Mouse (Mus musculus) lung, postnatal 0 days (tissue): Measurements from ENCODE around the gene Pfdn4. TPM values are rescaled to one million over a fixed set of nuclear protein-coding genes. Genes with fewer than 3 reads are reported as not detected.

ENCODE experiments used
- ATAC-seq: fragments of 200-750 bp; cut with Nextera tagmentation; 2 replicates; pipeline ENCODE4 v1.8.0; 2017; ENCODE audit warnings: moderate library complexity
- DNase-seq: peaks from one replicate; pipeline ENCODE4 v3.0.0-alpha.2; 2016; ENCODE audit warnings: low spot score
- H3K27ac ChIP-seq: fragments of 300-500 bp; sonication (generic); 2 replicates; pipeline ENCODE4 v1.5.1; 2014; ENCODE audit warnings: antibody characterized with exemption, mild to moderate bottlenecking, low read length, mixed read lengths
- H3K27me3 ChIP-seq: fragments of 300-500 bp; sonication (generic); replicated peaks from 2 replicates; pipeline ENCODE4 v1.6.1; 2014; ENCODE audit warnings: low read length, mixed read lengths; ENCODE audit not compliant: insufficient read depth
- H3K36me3 ChIP-seq: fragments of 300-500 bp; sonication (generic); 2 replicates; pipeline ENCODE4 v1.6.1; 2014; ENCODE audit warnings: low read length, mixed read lengths; ENCODE audit not compliant: insufficient read depth
- H3K4me1 ChIP-seq: fragments of 300-500 bp; sonication (generic); 2 replicates; pipeline ENCODE4 v1.6.1; 2014; ENCODE audit warnings: antibody characterized with exemption, low read depth, low read length, mixed read lengths; ENCODE audit not compliant: insufficient read depth
- H3K4me2 ChIP-seq: fragments of 300-500 bp; sonication (generic); replicated peaks from 2 replicates; pipeline ENCODE4 v1.6.1; 2014; ENCODE audit warnings: low read depth, mild to moderate bottlenecking, low read length, moderate library complexity, mixed read lengths
- H3K4me3 ChIP-seq: fragments of 300-500 bp; sonication (generic); 2 replicates; pipeline ENCODE4 v1.5.1; 2014; ENCODE audit warnings: low read depth, low read length
- H3K9ac ChIP-seq: fragments of 300-500 bp; sonication (generic); replicated peaks from 2 replicates; pipeline ENCODE4 v1.6.1; 2014; ENCODE audit warnings: low read depth, mild to moderate bottlenecking
- H3K9me3 ChIP-seq: fragments of 300-500 bp; sonication (generic); 2 replicates; pipeline ENCODE4 v1.6.1; 2016; ENCODE audit warnings: low read length, mixed read lengths
- CTCF ChIP-seq: IDR thresholded peaks from 2 replicates; pipeline ENCODE4 v1.5.1; 2016; ENCODE audit warnings: antibody characterized with exemption, mild to moderate bottlenecking
- EP300 ChIP-seq: IDR thresholded peaks from 2 replicates; pipeline ENCODE4 v1.6.1; 2016; ENCODE audit warnings: antibody characterized with exemption, mild to moderate bottlenecking, control low read depth
- WGBS: fragments of 180-500 bp; shearing (Covaris S2); extraction: QIAGEN DNeasy Blood & Tissue Kit; methylation state at CpG from one replicate; pipeline ENCODE4 v1.1.7; 2014; 5-methylcytosine and 5-hydroxymethylcytosine counted together
- polyA plus RNA-seq: library from polyadenylated mRNA; unstranded; fragments of >200 nt; fragmentation: Nextera tagmentation; extraction: Ambion mirVana; gene quantifications from 2 replicates; pipeline ENCODE4 v1.2.1, GENCODE M21; 2015

Gene Pfdn4
- polyA plus RNA-seq, 1 experiment from 2014 or later = 50.4 TPM

- Histone ChIP-seq H3K9me3 (no peaks in the 10 kb centered on the region), H3K4me3 (no peak overlapping the region), H3K36me3 (no peaks in the 10 kb centered on the region), H3K27ac (no peak overlapping the region), H3K4me2 (no peak overlapping the region), H3K27me3 (no peaks in the 10 kb centered on the region), H3K4me1 (0 out of 2 replicates have a peak, but pooled peaks cover 5% of the 10 kb centered on the region), H3K9ac (no peak overlapping the region)
- no peak for TF ChIP-seq CTCF
- TF ChIP-seq EP300 = no peak
- DNase-seq = no peak
- no peak for ATAC-seq
- 70% methylated on average over 3 of the region's 3 CpGs for WGBS
Measured at GRCm38 (mm10) chr2:170475164-170475563, 21.1 kb upstream of the Pfdn4 start.

GRCm38 (mm10) chr2:170476215-170476614 lies 20.0 kb upstream of the Pfdn4 start:
- ATAC-seq (no peak), DNase-seq (peak; percentile 7)
- TF ChIP-seq CTCF (peak; percentile 64), EP300 (no peak)
- no peaks in the 10 kb centered on the region for H3K27me3 ChIP-seq
- no peaks in the 10 kb centered on the region for H3K9me3 ChIP-seq
- 0 out of 2 replicates have a peak, but pooled peaks cover 5% of the 10 kb centered on the region for H3K4me1 ChIP-seq
- no peak overlapping the region for H3K4me2 ChIP-seq
- 61% methylated on average over 11 of the region's 11 CpGs for WGBS
- H3K27ac ChIP-seq = no peak overlapping the region
- no peak overlapping the region for H3K4me3 ChIP-seq
- H3K36me3 ChIP-seq = no peaks in the 10 kb centered on the region
- H3K9ac ChIP-seq = no peak overlapping the region

GRCm38 (mm10) chr2:170476643-170477042 lies 19.6 kb upstream of the Pfdn4 start:
- H3K9ac ChIP-seq = no peak overlapping the region
- no peak overlapping the region for H3K27ac ChIP-seq
- H3K27me3 ChIP-seq = no peaks in the 10 kb centered on the region
- ATAC-seq (peak; percentile 71), DNase-seq (peak; percentile 62)
- WGBS = 26% methylated on average over 8 of the region's 8 CpGs
- no peaks in the 10 kb centered on the region for H3K9me3 ChIP-seq
- H3K4me3 ChIP-seq = no peak overlapping the region
- no peaks in the 10 kb centered on the region for H3K36me3 ChIP-seq
- TF ChIP-seq CTCF (0 out of 2 replicates have a peak, but pooled peaks have one; percentile 4), EP300 (no peak)
- 0 out of 2 replicates have a peak, but pooled peaks cover 5% of the 10 kb centered on the region for H3K4me1 ChIP-seq
- H3K4me2 ChIP-seq = no peak overlapping the region

GRCm38 (mm10) chr2:170482019-170482540 lies 14.1 kb upstream of the Pfdn4 start:
- Histone ChIP-seq H3K36me3 (no peaks in the 10 kb centered on the region), H3K9ac (no peak overlapping the region), H3K9me3 (no peaks in the 10 kb centered on the region), H3K27ac (no peak overlapping the region), H3K27me3 (no peaks in the 10 kb centered on the region), H3K4me1 (no peaks in the 10 kb centered on the region), H3K4me2 (no peak overlapping the region), H3K4me3 (no peak overlapping the region)
- ATAC-seq = no peak
- DNase-seq = no peak
- TF ChIP-seq CTCF (peak; percentile 34; the same call in 1 of the 2 replicates), EP300 (no peak)
- WGBS = 51% methylated on average over 9 of the region's 10 CpGs

- H3K4me1 ChIP-seq = no peaks in the 10 kb centered on the region
- H3K9ac ChIP-seq = no peak overlapping the region
- TF ChIP-seq CTCF = no peak
- no peak for TF ChIP-seq EP300
- H3K4me3 ChIP-seq = no peak overlapping the region
- no peaks in the 10 kb centered on the region for H3K36me3 ChIP-seq
- H3K27ac ChIP-seq = no peak overlapping the region
- DNase-seq = no peak
- H3K4me2 ChIP-seq = no peak overlapping the region
- H3K27me3 ChIP-seq = no peaks in the 10 kb centered on the region
- H3K9me3 ChIP-seq = no peaks in the 10 kb centered on the region
- no peak for ATAC-seq
- WGBS = 57% methylated on average over 11 of the region's 11 CpGs
Measured at GRCm38 (mm10) chr2:170483914-170484313, 12.3 kb upstream of the Pfdn4 start.

- no peak for DNase-seq
Measured at GRCm38 (mm10) chr2:170487202-170487601, 9.0 kb upstream of the Pfdn4 start.

More at GRCm38 (mm10) chr2:170487202-170487601, 9.0 kb upstream of the Pfdn4 start:
- Histone ChIP-seq H3K27me3 (no peaks in the 10 kb centered on the region), H3K27ac (no peak overlapping the region), H3K4me1 (no peaks in the 10 kb centered on the region), H3K36me3 (no peaks in the 10 kb centered on the region), H3K9me3 (no peaks in the 10 kb centered on the region), H3K9ac (no peak overlapping the region), H3K4me3 (no peak overlapping the region), H3K4me2 (no peak overlapping the region)
- TF ChIP-seq EP300 (no peak), CTCF (no peak)
- 71% methylated on average over 7 of the region's 7 CpGs for WGBS
- no peak for ATAC-seq
